Mouse (Mus musculus) monocyte, adult 5-6 weeks (primary cell): ENCODE data around the gene Kcnk6. TPM values are rescaled to one million over a fixed set of nuclear protein-coding genes. Genes with fewer than 3 reads are reported as not detected.
A peak's percentile ranks its signal among the peaks of the same experiment; 100 is the strongest.

Experiments used
- ATAC-seq: fragments of 153-309, 156-312 bp; replicated peaks from 2 replicates; pipeline ENCODE4 v1.8.0; 2017; ENCODE audit warnings: mild to moderate bottlenecking; ENCODE audit not compliant: low TSS enrichment, insufficient number of reproducible peaks, severe bottlenecking, poor library complexity, low FRiP score
- total RNA-seq: library from RNA; stranded (forward); fragments of 200-1000, 200-491, 200-594 nt; gene quantifications from 3 replicates; pipeline ENCODE4 v1.2.3, GENCODE M21; 2017

Gene Kcnk6
- total RNA-seq: 3.1 to 8.5 TPM (median 7.3 TPM) in 3 replicates

DNA sequence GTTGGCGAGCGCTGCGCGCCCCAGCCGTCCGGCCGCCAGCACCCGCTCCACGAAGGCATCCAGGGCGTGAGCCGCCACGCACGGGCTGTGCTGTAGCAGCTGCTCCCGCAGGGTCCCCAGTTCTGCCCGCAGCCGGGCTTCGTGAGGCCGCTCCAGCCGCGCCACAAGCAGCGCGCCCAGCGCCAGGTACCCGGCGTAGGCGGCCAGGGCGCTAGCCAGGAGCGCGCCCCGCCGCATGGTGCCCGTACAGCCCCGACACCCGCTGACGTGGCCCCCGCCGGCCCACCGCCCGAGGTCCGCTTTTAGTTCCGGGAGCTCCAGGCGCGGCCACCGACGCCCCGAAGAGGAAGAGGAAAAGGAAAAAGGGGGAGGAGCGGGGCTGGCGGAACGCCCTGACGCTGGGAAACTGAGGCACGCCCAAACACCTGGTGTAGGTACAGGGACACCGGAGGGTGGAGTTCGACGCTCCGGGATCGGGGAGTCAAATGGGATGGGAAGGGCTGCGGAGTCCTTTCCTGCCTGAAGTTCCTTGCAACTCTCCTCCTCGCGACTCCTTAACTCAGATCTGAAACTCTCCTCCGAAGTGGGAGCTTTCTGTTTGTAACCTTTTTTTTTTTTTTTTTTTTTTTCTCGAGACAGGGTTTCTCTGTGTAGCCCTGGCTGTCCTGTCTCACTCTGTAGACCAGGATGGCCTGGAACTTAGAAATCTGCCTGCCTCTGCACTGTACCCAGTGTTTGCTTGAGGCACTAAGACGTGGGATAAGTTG, at the start of gene Kcnk6:
Kcnk6 (minus strand) TSS at position 269 of the 767 bp plus-strand sequence.
- ATAC-seq: no peak; the same call in 1 of the 2 replicates

DNA sequence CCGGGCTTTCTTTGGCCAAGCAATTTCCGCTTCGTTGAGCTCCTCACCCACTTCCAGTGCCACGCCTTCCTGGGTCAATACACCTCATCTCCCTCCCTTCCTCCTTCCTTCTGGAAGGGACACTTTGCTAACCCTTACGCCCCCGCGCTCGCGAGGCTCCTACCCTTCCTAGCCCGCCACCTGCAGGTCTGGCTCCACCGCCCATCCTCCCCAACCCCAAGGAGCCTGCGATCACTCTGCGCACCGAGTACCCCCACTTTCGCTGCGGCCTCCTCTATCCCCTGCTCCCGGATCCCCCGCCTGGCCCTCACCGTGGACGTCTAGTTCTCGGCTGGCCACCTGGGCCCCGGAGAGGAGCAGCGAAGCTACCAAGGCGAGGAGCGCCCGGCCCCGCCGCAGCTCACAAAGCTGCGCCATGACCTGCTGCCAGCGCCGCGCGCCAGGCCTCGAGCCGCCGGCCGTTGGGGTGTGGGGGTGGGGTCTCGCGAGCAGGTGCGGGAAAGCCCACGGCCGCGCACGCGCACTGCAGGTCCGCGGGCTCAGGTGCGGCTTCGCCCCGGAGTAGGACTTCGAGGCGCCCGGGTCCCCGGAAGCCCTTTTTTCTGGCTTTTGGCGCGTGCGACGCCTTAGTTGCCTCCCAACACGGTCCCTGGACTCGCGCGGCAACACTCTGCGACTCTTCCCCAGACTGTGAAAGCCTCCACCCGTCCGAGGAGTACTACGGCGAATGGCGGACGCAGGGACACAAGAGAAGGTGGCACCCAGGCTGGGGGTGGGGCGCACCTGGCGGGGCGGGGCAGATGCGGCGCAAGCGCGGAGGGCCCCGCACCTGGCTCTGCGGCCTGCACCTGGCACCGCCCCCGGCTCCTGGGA, 49.1 kb upstream of the Kcnk6 start, which contains the start of gene Spint2:
Spint2 (minus strand) TSS at position 712 of the 873 bp plus-strand sequence.
- peak; percentile 25; the same call in 1 of the 2 replicates for ATAC-seq

DNA sequence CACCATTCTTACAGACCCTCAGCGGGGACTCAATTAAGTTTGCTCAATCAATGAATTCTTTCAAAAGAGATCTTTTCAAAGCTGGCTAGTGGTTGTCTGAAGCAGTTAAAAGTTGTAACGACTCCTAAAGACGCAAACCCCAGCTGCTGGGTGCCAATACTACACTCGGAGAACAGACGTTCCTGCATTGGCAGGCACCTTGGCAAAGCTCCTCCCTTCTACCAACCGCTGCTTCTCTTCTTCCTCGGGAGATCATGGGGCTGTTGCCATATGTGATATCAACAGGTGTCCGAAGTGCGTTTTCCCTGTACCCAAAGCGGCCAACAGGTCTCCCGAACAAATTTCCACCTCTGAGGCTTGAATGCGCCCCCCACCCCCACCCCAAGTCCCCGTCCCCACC, 48.5 kb upstream of the Kcnk6 start:
- no peak for ATAC-seq

- ATAC-seq: no peak
Measured at GRCm38 (mm10) chr7:29279924-29280323, 47.6 kb upstream of the Kcnk6 start.

DNA sequence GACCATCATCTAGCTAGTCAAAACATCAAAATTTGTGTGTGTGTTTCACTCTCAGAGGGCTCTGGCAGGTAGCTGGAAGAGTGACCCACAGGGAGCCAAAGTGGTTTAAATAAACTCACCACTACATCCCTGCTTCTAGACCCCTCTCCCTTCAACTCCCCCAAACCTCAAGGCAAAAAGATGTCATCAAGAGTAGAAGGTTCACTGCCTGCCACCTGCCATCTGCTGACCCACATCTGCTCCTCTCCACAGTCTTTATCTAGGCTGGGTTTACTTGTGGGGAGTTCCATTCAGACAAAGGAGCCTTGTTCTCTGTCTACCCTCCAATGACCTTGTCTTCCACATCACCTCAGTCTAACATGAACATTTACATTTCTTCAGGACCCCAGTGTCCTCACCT, 46.9 kb upstream of the Kcnk6 start:
- ATAC-seq: no peak

DNA sequence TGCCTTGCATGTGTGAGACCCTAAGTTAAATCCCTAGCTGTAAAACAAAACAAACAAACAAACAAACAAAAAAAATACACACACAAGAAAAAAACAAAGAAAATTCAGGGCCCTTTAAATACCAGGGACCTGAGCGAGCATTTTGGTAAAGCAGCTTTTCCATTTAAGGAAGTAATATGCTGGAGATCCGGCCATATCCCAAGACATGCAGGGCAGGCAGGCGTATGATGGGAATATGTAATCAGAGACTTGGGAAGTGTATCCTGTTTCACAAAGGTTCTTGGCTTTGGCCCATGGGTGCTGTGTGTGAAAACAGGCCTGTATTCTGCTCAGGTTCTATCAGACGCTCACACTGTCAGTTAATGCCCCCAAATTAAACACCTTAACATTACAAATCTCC, 45.2 kb upstream of the Kcnk6 start:
- no peak for ATAC-seq

DNA sequence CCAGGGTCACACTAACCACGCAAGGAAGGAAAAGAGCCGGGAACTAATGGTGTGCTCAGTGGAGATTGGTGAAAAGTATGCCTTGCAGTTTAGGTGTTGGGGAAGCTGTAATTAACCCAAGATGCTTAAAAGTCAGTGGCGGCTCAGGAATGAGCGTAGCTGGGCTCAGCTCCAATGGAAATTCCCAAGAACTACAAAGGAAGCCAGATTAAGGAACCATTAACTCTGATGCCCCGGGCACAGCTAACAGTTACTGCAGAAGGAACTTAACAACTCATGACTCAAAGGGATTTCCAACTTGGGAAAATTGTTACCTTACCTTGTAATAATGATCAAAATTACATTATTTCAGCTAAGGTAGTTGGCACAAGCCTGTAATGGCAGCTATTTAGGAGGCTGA, 44.4 kb upstream of the Kcnk6 start:
- no peak for ATAC-seq

GRCm38 (mm10) chr7:29271687-29272465, 39.6 kb upstream of the Kcnk6 start:
- ATAC-seq: no peak

DNA sequence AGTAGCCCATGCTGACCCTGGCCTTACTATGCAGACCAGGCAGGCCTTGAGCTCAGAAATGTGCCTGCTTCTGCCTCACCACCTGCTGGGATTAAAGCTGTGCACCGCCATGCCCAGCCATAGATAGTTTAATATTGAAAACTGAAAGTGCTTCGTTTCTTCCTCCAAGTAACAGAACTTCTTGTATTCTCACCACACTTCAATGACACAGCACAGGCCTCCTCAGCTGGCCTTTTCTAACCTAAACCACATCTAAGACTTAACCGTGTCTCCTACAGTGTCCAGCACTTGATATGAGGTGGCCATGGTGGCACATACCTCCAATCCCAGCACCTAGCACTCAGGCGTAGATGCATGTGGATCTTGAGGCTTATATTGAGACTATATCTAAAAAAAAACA, 38.1 kb upstream of the Kcnk6 start:
- no peak for ATAC-seq

GRCm38 (mm10) chr7:29266931-29267330, 34.6 kb upstream of the Kcnk6 start:
- no peak for ATAC-seq

- ATAC-seq: no peak
Measured at GRCm38 (mm10) chr7:29265636-29266035, 33.3 kb upstream of the Kcnk6 start.

DNA sequence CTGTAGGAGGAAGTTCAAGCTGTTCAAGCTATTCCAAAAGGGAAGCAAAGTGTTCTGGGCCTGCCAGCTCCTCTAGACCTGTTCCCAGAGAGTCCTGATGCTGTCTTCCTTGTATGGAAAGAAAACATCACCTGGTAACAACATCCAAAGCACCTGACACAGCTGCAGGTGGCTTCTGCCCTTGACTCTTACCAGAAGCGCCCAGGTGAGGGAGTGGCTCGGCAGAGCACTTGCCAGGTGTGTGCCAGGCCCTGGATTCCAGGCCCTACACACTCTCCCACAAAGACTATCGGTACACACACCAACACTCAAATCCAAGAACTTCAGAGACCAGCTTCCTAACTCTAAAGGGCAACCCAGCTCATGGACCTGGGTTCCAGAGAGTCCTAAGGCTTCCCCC, 31.5 kb upstream of the Kcnk6 start:
- ATAC-seq: no peak

- ATAC-seq: no peak
Measured at GRCm38 (mm10) chr7:29262151-29262550, 29.8 kb upstream of the Kcnk6 start.

DNA sequence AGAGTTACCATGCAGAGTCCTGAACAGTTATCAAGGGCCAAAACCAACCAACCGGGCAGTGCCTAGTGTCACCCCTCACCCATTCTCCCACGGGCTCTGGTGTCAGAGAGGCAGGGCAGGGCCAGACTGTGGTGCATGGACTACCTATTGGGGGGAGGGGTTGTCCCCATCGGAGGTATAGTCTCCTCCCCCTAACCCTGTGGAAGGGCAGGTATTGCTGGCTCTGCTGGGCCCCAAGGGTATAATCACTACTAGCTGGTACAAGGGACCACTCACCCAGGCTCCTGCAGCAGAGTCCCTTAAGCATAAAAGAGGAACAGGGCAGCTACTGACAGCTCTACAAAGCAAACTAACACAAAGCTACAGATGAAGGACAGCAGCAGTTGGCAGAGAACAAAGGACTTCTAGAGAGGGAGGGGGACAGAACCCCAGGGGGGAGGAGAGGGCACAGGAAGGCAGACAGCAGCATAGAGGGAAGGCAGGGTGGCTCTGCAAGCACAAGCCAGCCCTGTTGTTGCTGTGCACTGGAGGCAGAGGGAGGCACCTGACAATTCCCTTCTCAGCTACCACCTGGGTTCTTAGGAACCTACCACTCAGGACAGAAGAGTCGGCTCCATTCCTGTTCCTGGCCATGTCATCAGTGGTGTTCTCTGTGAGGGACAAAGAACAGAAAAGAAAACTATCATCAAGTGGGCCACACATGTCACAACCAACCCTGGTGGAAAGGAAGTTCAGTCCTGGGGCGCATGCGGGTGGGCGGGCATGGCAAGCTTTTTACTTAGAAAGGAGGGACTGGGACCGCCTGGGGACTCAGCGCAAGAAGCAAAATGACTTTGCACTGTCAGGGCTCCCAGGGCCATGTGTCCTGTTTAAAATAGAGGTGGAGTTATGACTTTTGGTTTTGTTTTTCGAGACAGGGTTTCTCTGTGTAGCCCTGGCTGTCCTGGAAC, 27.7 kb upstream of the Kcnk6 start:
- ATAC-seq: no peak

DNA sequence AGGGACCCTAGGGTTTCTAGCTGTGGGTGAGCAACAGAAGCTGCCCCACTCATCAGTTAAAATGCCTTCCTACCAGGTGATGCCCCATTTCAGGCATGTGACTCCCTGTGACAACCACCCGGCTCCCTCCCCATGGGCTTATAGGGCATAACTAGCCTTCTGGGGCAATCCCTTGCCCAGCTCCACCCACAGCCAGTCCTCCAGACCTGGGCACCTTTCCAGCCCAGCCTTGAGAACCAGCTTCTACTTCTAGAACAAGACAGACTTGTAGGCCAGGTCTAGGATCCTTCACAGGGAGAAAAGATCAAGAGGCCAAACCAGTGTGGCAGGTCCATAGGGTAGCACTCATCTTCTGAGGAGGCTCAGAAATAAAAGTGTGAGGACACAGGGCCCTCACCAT, 25.1 kb upstream of the Kcnk6 start:
- no peak for ATAC-seq

DNA sequence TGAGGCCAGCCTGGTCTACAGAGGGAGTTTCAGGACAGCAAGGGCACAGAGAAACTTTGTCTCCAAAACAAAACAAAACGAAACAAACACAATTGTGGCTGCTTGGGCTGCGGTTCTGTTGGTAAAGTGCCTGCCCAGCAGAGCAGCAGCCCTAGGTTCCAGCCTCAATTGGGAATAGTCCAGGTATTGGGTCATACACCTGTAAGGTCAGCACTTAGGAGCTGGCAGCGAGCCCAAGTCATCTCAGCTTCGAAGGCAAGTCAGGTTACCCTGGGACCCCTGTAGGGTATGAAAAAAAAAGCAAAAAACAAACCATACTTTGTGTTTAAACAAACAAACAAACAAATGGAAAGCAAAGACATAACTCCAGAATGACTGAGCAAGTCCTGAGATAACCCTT, 23.6 kb upstream of the Kcnk6 start:
- ATAC-seq: no peak

DNA sequence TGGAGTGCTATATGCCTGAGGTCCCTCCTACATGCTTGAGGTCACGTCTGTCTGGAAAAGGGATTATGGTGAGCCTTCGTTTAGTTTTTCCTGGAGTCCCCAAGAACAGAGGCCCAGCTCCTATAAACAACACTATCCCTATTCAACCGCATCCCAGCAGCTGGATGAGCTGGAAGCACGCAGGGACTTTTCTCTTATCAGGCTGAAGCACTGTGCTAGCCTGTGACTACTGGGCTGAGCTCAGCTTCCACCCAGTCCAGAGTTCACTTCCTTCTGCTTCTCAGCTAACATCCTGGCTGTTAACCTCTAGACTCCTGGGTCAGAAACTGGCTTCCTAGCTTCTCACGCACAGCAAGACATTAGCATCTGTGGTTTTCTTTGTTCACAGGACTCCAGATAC, 21.5 kb upstream of the Kcnk6 start:
- ATAC-seq: no peak

GRCm38 (mm10) chr7:29251166-29251565, 18.9 kb upstream of the Kcnk6 start:
- no peak for ATAC-seq
